Mouse (Mus musculus) MEL (cell line): ENCODE data around the gene Dlgap1. TPM values are rescaled to one million over a fixed set of nuclear protein-coding genes. Genes with fewer than 3 reads are reported as not detected.

Source experiments
- DNase-seq: peaks from one replicate; pipeline ENCODE4 v3.0.0; 2011; ENCODE audit warnings: low read depth, low spot score
- H3K27ac ChIP-seq: 2 replicates; pipeline ENCODE4 v1.5.1; 2012; ENCODE audit warnings: low read depth, mild to moderate bottlenecking, control low read depth, low read length, moderate library complexity; ENCODE audit not compliant: control insufficient read depth
- H3K27me3 ChIP-seq, 2 experiments: fragments of 150-350 bp in 1 of 2; sonication (generic) in 1 of 2; 2 replicates each; pipeline ENCODE4 v1.6.1; 2012; ENCODE audit warnings: low read length in 2 of 2, mild to moderate bottlenecking in 2 of 2, improper control_type of control experiment in 1 of 2, moderate library complexity in 1 of 2; ENCODE audit not compliant: insufficient read depth in 2 of 2, control insufficient read depth in 1 of 2
- H3K36me3 ChIP-seq, 2 experiments: 2 replicates each; pipeline ENCODE4 v1.6.1; 2012 to 2014; ENCODE audit warnings: low read length in 2 of 2, improper control_type of control experiment in 1 of 2, inconsistent platforms in 1 of 2, mild to moderate bottlenecking in 1 of 2; ENCODE audit not compliant: insufficient read depth in 2 of 2, control insufficient read depth in 1 of 2
- H3K4me1 ChIP-seq, 2 experiments: fragments of 150-350 bp in 1 of 2; sonication (generic) in 1 of 2; 2 replicates each; pipeline ENCODE4 v1.6.1; 2012; ENCODE audit warnings: low read length in 2 of 2, improper control_type of control experiment in 1 of 2, mild to moderate bottlenecking in 1 of 2; ENCODE audit not compliant: insufficient read depth in 2 of 2, control insufficient read depth in 1 of 2
- H3K4me3 ChIP-seq, 2 experiments: fragments of 150-350 bp in 1 of 2; sonication (generic) in 1 of 2; 2 replicates each; pipeline ENCODE4 v1.5.1; 2012; ENCODE audit warnings: low read depth in 2 of 2, low read length in 2 of 2, mild to moderate bottlenecking in 2 of 2, moderate library complexity in 2 of 2, control low read depth in 1 of 2, improper control_type of control experiment in 1 of 2; ENCODE audit not compliant: control insufficient read depth in 1 of 2, insufficient read depth in 1 of 2
- H3K79me2 ChIP-seq: 2 replicates; pipeline ENCODE4 v1.6.1; 2012; ENCODE audit warnings: mild to moderate bottlenecking, low read length, moderate library complexity; ENCODE audit not compliant: control insufficient read depth, poor library complexity, insufficient read depth
- H3K9ac ChIP-seq: 2 replicates; pipeline ENCODE4 v1.6.1; 2012; ENCODE audit warnings: low read depth, mild to moderate bottlenecking, control low read depth, low read length, moderate library complexity; ENCODE audit not compliant: control insufficient read depth, poor library complexity, severe bottlenecking
- H3K9me3 ChIP-seq: fragments of 150-350 bp; sonication (generic); replicated peaks from 2 replicates; pipeline ENCODE4 v1.6.1; 2012; ENCODE audit warnings: mild to moderate bottlenecking, low read length, improper control_type of control experiment, moderate library complexity; ENCODE audit not compliant: insufficient read depth
- BHLHE40 ChIP-seq: IDR thresholded peaks from 2 replicates; pipeline ENCODE4 v1.6.1; 2012; ENCODE audit warnings: low read depth, mild to moderate bottlenecking, inconsistent platforms, low read length, improper control_type of control experiment, borderline replicate concordance
- CHD1 ChIP-seq: IDR thresholded peaks from 2 replicates; pipeline ENCODE4 v1.6.1; 2012; ENCODE audit warnings: low read depth, mild to moderate bottlenecking, inconsistent platforms, low read length, improper control_type of control experiment
- CHD2 ChIP-seq: IDR thresholded peaks from 2 replicates; pipeline ENCODE4 v1.6.1; 2011; ENCODE audit warnings: low read length, improper control_type of control experiment
- ELF1 ChIP-seq: IDR thresholded peaks from 2 replicates; pipeline ENCODE4 v1.6.1; 2014; ENCODE audit warnings: low read depth, mild to moderate bottlenecking, inconsistent platforms, low read length, improper control_type of control experiment, moderate library complexity
- ETS1 ChIP-seq: IDR thresholded peaks from 2 replicates; pipeline ENCODE4 v1.6.1; 2012; ENCODE audit warnings: low read depth, mild to moderate bottlenecking, inconsistent platforms, low read length, improper control_type of control experiment, moderate library complexity
- GABPA ChIP-seq: IDR thresholded peaks from 2 replicates; pipeline ENCODE4 v1.6.1; 2012; ENCODE audit warnings: low read depth, mild to moderate bottlenecking, inconsistent platforms, low read length, improper control_type of control experiment, moderate library complexity
- HCFC1 ChIP-seq: IDR thresholded peaks from 2 replicates; pipeline ENCODE4 v1.6.1; 2012; ENCODE audit warnings: low read depth, mild to moderate bottlenecking, inconsistent platforms, low read length, improper control_type of control experiment, moderate library complexity
- KAT2A ChIP-seq: conservative IDR thresholded peaks from 2 replicates; pipeline ENCODE4 v1.6.1; 2012; ENCODE audit warnings: low read depth, low read length, improper control_type of control experiment, inconsistent platforms
- MAFK ChIP-seq: IDR thresholded peaks from 2 replicates; pipeline ENCODE4 v1.6.1; 2011; ENCODE audit warnings: low read depth, mild to moderate bottlenecking, low read length, improper control_type of control experiment, borderline replicate concordance
- MAX ChIP-seq: IDR thresholded peaks from 2 replicates; pipeline ENCODE4 v1.6.1; 2011; ENCODE audit warnings: low read length, improper control_type of control experiment
- MEF2A ChIP-seq: IDR thresholded peaks from 2 replicates; pipeline ENCODE4 v1.6.1; 2014; ENCODE audit warnings: low read depth, mild to moderate bottlenecking, inconsistent platforms, low read length, improper control_type of control experiment; ENCODE audit not compliant: poor library complexity, insufficient replicate concordance, severe bottlenecking; ENCODE audit errors: extremely low read depth
- MYB ChIP-seq: IDR thresholded peaks from 2 replicates; pipeline ENCODE4 v1.6.1; 2011; ENCODE audit warnings: mild to moderate bottlenecking, low read depth, low read length, improper control_type of control experiment
- NRF1 ChIP-seq: IDR thresholded peaks from 2 replicates; pipeline ENCODE4 v1.6.1; 2014; ENCODE audit warnings: low read depth, mild to moderate bottlenecking, inconsistent platforms, low read length, improper control_type of control experiment, moderate library complexity; ENCODE audit not compliant: poor library complexity, insufficient read depth, severe bottlenecking
- POLR2A ChIP-seq, 2 experiments: IDR thresholded peaks; 2 replicates each; pipeline ENCODE4 v1.6.1; 2011 to 2012; ENCODE audit warnings: low read length in 2 of 2, mild to moderate bottlenecking in 2 of 2, control low read depth in 1 of 2, improper control_type of control experiment in 1 of 2, low read depth in 1 of 2, moderate library complexity in 1 of 2; ENCODE audit not compliant: control insufficient read depth in 1 of 2, insufficient read depth in 1 of 2, poor library complexity in 1 of 2
- POLR2AphosphoS5 ChIP-seq: IDR thresholded peaks from 2 replicates; pipeline ENCODE4 v1.6.1; 2012; ENCODE audit warnings: low read depth, borderline replicate concordance, mild to moderate bottlenecking, inconsistent platforms, low read length, moderate library complexity, mixed read lengths
- RCOR1 ChIP-seq: IDR thresholded peaks from 2 replicates; pipeline ENCODE4 v1.6.1; 2012; ENCODE audit warnings: low read depth, mild to moderate bottlenecking, inconsistent platforms, low read length, improper control_type of control experiment
- SIN3A ChIP-seq: IDR thresholded peaks from 2 replicates; pipeline ENCODE4 v1.6.1; 2012; ENCODE audit warnings: low read length, improper control_type of control experiment, inconsistent platforms
- SMC3 ChIP-seq: IDR thresholded peaks from 2 replicates; pipeline ENCODE4 v1.6.1; 2011; ENCODE audit warnings: low read depth, low read length, improper control_type of control experiment
- TAL1 ChIP-seq: IDR thresholded peaks from 2 replicates; pipeline ENCODE4 v1.6.1; 2012; ENCODE audit warnings: mild to moderate bottlenecking, inconsistent platforms, low read length, moderate library complexity, mixed read lengths
- TCF12 ChIP-seq: IDR thresholded peaks from 2 replicates; pipeline ENCODE4 v1.6.1; 2014; ENCODE audit warnings: low read depth, mild to moderate bottlenecking, inconsistent platforms, low read length, improper control_type of control experiment, moderate library complexity
- UBTF ChIP-seq: IDR thresholded peaks from 2 replicates; pipeline ENCODE4 v1.6.1; 2012; ENCODE audit warnings: low read depth, mild to moderate bottlenecking, inconsistent platforms, low read length, improper control_type of control experiment, moderate library complexity, borderline replicate concordance; ENCODE audit not compliant: insufficient read depth
- ZC3H11A ChIP-seq: IDR thresholded peaks from 2 replicates; pipeline ENCODE4 v1.6.1; 2012; ENCODE audit warnings: low read depth, mild to moderate bottlenecking, inconsistent platforms, low read length, improper control_type of control experiment
- ZMIZ1 ChIP-seq: IDR thresholded peaks from 2 replicates; pipeline ENCODE4 v1.6.1; 2012; ENCODE audit warnings: low read depth, mild to moderate bottlenecking, inconsistent platforms, low read length, improper control_type of control experiment, moderate library complexity
- ZNF384 ChIP-seq: IDR thresholded peaks from 2 replicates; pipeline ENCODE4 v1.6.1; 2012; ENCODE audit warnings: low read depth, mild to moderate bottlenecking, inconsistent platforms, low read length, improper control_type of control experiment
- polyA plus RNA-seq, 2 experiments: library from polyadenylated mRNA; stranded (reverse) in 1 of 2; unstranded in 1 of 2; fragments of >175 nt in 1 of 2; fragments of >200 nt in 1 of 2; gene quantifications; 2 replicates each; pipeline versions ENCODE4 v1.2.1 to v1.2.4; 2012; ENCODE audit warnings: low replicate concordance in 2 of 2, low read depth in 1 of 2; ENCODE audit not compliant: insufficient read length in 2 of 2, insufficient read depth in 1 of 2, missing spikeins in 1 of 2
- total RNA-seq: library from RNA; depleted of rRNA; stranded (reverse); fragments of 300-350 nt; gene quantifications from 2 replicates; pipeline ENCODE4 v1.2.3, GENCODE M21; 2012

Dlgap1 gene
- total and polyA plus RNA-seq, 3 experiments, result 0.06 TPM; not detected in 2

GRCm38 (mm10) chr17:70510441-70510840, 541.6 kb downstream of the Dlgap1 start:
- no peaks in the 10 kb centered on the region for H3K4me1 ChIP-seq
- no peak overlapping the region for H3K9ac ChIP-seq
- no peak for DNase-seq
- no peaks in the 10 kb centered on the region for H3K27me3 ChIP-seq
- H3K9me3 ChIP-seq, result no peaks in the 10 kb centered on the region
- no peak overlapping the region for H3K4me3 ChIP-seq
- H3K79me2 ChIP-seq, result no peaks in the 10 kb centered on the region
- TF ChIP-seq MAX (no peak), MYB (no peak), GABPA (no peak), NRF1 (no peak), MEF2A (no peak)
- H3K27ac ChIP-seq, result no peak overlapping the region
- no peaks in the 10 kb centered on the region for H3K36me3 ChIP-seq

DNA sequence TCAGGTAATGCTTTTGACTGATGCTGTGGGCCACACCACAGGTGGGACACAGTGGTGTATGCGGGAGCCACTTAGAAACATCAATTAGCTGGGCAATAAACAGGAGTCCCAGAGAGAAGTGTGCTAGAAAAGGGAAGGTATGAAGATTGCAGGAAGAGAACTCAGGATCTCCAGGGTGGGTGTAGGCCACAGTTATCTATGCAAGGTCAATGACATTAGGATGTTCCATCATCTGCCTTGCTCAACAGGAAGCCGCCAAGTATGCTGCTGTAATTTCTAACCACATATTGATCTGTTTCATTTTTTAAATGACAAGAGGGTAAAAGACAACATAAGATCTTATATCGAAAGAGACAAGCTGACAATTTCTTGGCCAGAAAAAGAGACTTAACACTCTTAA, 542.5 kb downstream of the Dlgap1 start:
- TF ChIP-seq POLR2AphosphoS5 (no peak), POLR2A (IDR thresholded peaks at IDR 0.05; ENCODE audit: control insufficient read depth in 1 of 2, insufficient read depth in 1 of 2, low read depth in 1 of 2, low read length in 2 of 2, poor library complexity in 1 of 2) (no peak), MAFK (no peak), UBTF (no peak), SMC3 (no peak), RCOR1 (no peak), ZC3H11A (no peak), ELF1 (no peak), GABPA (no peak), BHLHE40 (no peak)
- TF ChIP-seq, all 39 proteins: peak for 0
- Histone ChIP-seq H3K9me3 (no peaks in the 10 kb centered on the region), H3K9ac (no peak overlapping the region)

DNA sequence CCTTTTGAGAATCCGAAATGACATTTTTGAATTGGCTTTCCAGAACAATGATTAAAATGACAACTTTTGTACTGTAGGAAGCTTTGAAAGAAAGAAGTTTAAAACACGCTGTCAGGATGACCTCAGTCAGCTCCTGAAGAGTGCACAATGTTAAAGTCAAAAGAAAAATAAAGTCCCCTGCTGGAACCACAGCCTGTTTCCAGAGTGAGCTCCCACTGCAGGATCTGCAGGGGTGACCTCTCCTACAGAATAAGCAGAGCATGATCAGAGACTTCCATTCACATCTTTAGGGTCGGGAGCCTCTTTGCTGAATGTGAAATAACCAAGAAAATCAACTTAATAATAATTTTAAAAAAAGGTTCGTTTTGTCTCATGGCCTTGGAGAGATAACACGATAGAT, 544.9 kb downstream of the Dlgap1 start:
- TF ChIP-seq HCFC1 (no peak), CHD2 (no peak), KAT2A (no peak), SMC3 (no peak), TAL1 (no peak), ZNF384 (no peak), GABPA (no peak), MAFK (no peak), ZMIZ1 (no peak), MYB (no peak), SIN3A (no peak), TCF12 (no peak), BHLHE40 (no peak), CHD1 (no peak), ETS1 (no peak), POLR2AphosphoS5 (no peak), NRF1 (no peak), POLR2A (IDR thresholded peaks at IDR 0.05; ENCODE audit: control insufficient read depth in 1 of 2, insufficient read depth in 1 of 2, low read depth in 1 of 2, low read length in 2 of 2, poor library complexity in 1 of 2) (no peak)
- Histone ChIP-seq H3K27me3 (no peaks in the 10 kb centered on the region), H3K4me3 (no peak overlapping the region), H3K9ac (no peak overlapping the region), H3K36me3 (no peaks in the 10 kb centered on the region), H3K27ac (no peak overlapping the region), H3K4me1 (no peaks in the 10 kb centered on the region), H3K9me3 (no peaks in the 10 kb centered on the region), H3K79me2 (no peaks in the 10 kb centered on the region)
- no peak for DNase-seq

More for the DNA sequence above, 542.5 kb downstream of the Dlgap1 start:
- Histone ChIP-seq H3K79me2 (no peaks in the 10 kb centered on the region), H3K4me3 (no peak overlapping the region), H3K27me3 (no peaks in the 10 kb centered on the region), H3K27ac (no peak overlapping the region), H3K36me3 (no peaks in the 10 kb centered on the region), H3K4me1 (no peaks in the 10 kb centered on the region)
- DNase-seq, result no peak
